Mouse (Mus musculus) spleen, postnatal 14 days (tissue): ENCODE data around the gene Slc30a1.

Experiments
- DNase-seq, 2 experiments: peaks; one replicate each; pipeline ENCODE4 v3.0.0; 2021 to 2022; ENCODE audit warnings: low spot score in 2 of 2

The Slc30a1 gene

DNA sequence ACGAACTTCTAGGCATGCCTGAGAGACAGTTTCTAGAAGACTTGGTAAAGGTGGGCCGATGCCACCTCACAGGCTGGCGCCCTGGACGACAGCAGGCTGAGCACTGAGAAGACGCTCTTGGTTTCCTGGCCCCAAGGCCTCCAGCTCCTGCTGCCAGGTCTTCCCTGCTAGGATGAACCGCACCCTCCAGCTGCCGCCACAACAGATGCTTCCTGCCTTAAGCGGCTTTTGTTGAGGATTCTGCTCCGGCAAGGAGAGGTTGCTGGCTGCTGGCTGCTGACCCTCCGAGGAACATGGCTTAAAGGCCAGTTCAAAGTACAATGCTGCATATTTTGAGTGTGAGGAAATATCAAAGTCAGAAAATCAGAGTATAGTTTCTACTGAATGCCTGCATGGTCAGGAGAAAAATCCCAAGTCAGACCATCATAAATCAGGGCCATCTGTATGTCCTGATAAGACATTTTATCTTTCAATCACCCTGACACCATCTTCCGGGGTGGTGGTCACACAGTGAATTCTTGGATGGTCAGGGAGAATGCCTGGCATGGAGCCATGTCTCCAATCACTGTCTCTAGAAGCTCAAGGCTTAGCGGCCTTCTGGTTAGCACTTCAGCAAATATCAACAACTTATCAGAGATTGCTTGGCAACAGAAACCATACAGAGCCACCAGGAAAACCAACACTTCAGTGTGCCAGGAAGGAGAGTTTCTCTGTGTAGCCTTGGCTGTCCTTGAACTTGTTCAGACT lies 9.6 kb upstream of the Slc30a1 start:
- DNase-seq: no peak

DNA sequence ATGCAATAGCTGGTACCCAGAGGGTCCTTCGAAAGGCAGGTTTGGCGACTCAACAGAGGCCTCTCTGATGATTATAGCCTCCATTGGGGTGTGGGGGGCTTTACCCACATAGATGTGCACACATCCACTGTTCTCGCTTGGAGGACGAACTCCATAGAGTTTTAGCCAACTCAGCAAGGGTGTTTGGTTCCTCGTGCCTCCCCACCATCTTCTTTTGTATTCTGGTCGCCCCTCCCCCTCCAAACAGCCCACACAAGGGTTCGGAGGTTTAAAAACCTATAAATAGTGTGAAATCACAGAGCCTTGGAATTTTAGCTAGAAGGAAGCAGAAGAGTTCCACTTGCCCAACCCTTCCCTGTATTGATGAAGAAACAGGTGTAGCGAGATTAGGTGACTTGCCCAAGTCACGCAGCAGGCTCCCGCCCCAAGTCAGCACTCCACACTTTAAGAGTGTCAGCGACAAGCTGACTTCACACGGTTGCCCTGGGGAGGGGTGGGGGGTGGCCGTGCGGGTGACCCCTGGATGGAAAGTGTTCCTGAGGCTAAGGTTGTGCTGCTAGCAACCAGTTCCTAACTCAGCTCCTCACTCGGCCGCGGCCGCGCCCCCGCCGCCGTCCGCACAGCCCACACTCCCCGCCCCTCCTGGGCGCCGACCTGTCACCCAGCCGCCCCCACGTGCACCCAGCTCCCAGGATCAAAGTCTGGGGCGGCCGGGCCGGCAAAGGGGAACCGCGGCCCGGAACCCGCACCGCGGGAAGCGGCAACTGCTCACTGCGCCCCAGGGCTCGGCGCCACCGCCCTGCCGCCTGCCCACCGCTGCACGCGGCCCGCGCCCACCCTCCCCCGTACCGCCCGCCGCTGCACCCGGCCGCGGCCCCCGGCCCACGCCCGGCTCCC lies 682 bp upstream of the Slc30a1 start:
- DNase-seq: peak in 1 of 2 experiments; percentile 53

DNA sequence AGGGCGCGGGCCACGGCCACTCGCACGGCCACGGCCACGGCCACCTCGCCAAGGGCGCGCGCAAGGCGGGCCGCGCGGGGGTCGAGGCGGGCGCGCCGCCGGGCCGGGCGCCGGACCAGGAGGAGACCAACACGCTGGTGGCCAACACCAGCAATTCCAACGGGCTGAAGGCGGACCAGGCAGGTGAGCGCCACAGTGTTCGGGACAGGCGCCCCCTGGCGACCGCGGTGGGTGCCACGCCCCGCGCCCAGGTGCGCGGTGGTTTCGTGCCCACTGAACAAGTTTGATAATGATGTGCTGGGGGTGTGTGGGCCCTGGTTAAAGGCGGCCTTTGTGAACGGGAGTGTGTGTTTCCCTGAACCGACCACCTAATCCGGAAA lies 854 bp downstream of the Slc30a1 start:
- DNase-seq: peak; percentile 84 to 87

DNA sequence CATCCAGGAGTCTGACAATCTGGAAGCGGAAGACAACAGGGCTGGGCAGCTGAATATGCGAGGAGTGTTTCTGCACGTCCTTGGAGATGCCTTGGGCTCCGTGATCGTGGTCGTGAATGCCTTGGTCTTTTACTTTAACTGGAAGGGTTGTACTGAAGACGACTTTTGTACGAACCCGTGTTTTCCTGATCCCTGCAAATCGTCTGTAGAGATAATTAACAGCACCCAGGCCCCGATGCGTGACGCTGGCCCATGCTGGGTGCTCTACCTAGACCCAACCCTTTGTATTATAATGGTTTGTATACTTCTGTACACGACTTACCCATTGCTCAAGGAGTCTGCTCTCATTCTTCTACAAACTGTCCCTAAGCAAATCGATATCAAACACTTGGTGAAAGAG lies 2.3 kb downstream of the Slc30a1 start:
- DNase-seq: no peak

DNA sequence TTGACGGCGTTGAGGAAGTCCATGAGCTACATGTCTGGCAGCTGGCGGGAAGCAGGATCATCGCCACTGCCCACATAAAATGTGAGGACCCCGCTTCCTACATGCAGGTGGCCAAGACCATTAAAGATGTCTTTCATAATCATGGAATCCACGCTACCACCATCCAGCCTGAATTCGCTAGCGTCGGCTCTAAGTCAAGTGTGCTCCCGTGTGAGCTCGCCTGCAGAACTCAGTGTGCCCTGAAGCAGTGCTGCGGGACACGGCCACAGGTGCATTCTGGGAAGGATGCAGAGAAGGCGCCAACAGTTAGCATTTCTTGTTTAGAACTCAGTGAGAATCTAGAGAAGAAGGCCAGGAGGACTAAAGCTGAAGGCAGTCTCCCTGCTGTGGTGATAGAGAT lies 2.7 kb downstream of the Slc30a1 start:
- no peak for DNase-seq

DNA sequence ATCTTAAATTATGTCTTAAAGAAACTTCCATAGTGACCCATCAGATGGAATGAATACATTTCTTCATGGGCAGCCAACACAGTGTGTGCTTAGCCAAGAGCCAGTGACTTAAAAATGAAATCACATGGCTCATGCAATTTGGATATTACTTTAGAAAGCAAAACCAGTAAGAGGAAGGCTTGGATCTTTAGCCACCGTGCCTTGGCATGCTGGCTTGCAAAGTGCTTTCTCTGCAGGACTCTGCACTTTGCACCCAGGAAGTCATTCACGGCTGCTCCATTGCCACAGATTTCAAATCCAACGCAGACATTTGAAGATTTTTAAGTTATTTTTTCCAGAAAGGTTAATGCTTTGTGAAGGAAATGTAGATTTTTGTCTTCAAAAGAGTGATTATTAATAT lies 4.1 kb downstream of the Slc30a1 start:
- no peak for DNase-seq

DNA sequence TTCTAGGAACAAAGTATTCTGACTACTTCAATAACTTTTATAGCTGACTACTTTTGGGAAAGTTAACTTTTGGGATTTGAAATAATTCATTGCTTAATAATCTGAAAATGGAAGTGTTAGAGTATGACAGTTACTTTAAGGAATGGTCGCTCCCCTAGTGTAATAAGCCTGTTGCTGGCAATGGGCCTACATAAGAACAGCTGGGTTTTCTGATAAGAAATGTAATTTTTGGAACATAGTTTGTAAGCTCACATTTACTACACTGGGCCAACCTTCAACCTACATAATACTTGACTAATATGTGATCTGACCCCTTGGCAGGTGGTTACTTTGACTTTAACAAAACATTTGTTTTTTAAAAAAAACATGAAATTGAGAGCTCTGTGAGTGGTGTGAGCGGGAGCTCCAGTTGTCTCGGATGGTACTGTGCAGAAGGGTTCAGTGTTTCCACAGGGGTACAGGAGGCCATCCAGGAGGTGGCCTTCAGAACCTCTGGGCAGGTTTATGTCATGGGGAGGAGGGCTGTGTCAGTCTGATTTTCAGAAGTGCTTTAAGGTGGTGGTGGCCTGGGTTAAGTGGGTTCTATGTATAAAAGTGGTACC lies 4.6 kb downstream of the Slc30a1 start:
- DNase-seq: peak in 1 of 2 experiments; percentile 32

DNA sequence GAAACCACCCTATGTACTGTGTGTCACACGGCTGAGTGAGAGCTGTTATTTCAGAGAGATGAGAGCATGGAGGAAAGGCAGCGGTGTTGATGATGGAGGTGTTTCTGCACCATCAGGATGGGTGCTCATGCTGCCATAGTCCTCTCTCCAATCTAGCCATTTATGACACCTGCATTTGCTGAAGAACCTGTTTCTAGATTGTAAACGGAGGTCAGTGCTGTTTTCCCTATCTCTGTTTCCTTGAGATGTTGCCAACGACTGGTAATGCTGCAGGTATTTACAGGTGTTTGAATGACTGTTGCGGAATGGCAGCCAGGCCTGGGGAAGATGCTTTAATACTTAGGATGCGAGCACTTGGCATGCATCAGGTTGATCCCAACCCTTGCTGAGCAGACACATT lies 8.1 kb downstream of the Slc30a1 start:
- no peak for DNase-seq

DNA sequence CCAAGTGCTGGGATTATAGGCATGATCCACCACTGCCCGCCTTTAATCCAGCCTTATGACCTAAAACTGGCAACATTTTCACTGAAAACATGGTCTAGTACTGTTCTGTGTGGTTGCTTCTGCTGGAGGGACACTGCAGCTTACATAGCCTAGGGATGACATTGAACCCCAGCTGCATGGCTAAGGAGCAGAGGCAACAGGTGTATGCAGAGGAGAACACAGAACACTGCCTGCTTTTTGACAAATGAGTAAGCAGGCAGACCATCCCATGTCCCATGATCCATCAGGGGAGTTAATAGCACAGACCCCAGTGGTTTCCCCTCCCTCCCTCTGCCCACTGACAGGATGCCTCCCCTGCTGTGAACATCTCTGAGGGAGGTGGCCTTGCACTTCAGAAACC lies 9.0 kb downstream of the Slc30a1 start:
- DNase-seq: no peak

DNA sequence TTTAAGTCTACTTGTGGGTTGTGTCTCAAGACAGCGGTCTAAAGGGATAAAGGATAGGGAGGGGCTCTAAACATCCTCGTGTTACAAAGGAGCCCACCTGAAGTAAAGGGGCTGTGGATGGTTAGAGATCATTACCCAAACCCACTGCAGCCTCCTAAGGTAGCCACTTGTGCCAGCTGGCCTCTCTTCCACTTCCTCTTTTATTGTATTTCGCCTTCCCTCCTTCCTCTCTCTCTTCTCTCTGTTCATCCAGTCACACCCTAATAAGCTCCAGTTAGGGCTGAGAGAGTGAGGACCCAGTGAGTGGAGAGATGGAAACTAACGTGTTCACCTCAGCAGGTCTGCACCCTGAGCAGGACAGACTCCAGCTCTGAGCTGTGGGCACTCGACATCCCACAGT lies 10.3 kb downstream of the Slc30a1 start:
- no peak for DNase-seq

DNA sequence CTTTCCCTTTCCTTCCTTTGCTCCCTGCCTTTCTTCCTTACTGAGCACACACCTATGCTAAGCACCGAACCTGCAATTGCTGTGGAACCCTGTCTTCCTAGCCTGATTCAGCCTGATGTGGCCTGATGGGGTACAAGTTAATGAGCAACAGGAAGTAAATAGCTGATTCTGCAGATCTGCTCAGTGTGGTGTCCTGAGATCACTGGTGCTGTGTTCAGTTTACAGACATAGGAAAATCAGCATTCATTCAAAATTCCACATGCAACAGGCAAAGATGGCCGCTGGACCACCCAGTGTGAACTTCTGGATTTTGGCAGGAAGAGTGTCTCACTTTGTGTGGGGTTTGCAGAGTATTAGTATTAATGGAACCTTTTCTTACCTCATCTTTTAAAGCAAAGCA lies 12.8 kb downstream of the Slc30a1 start:
- no peak for DNase-seq

DNA sequence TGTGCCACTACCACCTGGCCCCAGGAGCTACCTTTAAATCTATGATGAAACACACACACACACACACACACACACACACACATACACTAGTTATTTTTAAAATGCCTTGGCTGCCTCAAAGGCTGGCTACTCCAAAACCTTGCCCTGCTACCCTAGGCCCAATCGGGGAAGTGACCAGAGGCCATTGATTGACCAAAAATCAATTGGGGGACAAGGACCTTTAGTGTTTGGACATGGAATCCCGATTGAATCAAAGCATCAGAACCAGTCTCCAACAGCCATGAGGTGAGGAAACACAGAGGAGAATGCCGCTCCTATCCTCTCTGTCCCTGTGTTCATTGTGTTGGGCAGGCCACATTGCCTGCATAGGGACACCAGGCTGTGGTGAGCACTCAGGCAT lies 15.1 kb downstream of the Slc30a1 start:
- DNase-seq: no peak

DNA sequence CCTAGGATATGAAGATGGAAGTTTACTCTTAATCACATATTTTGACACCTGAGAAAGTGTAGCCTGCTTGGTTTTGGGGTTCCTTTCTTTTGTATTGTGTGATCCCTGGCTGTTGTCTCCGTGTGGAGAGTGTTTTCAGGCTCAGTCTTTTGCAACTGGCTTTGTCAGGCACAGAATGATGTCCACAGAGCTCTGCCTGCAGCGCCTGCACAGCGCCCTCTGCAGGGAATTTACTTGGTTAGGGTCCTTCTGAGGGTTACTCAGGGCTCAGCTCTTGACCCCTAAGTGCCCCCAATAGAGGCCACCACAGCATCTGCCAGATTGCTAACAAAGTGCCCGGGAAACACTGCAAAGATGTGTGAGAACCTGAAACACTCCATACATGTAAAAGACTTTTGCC lies 18.9 kb downstream of the Slc30a1 start:
- no peak for DNase-seq

DNA sequence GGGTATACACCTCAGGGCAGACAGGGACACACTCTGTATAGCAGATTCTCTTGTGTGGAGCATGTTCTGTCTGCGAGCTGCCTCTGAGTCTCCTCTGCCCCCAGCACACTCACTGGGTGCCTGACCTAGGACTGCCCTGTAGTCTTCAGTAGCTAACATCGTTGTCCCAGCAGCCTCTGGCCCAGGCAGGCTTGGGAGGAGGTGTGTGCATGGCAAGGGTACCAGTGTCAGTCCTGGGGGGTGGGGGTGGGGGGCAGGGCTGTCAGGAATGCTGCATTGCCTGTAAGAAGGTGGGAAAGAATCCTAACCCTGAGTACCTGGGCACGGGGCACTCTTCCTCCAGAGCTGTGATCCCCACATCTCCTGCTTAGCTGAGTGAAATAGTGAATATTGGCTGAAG lies 20.1 kb downstream of the Slc30a1 start:
- no peak for DNase-seq

DNA sequence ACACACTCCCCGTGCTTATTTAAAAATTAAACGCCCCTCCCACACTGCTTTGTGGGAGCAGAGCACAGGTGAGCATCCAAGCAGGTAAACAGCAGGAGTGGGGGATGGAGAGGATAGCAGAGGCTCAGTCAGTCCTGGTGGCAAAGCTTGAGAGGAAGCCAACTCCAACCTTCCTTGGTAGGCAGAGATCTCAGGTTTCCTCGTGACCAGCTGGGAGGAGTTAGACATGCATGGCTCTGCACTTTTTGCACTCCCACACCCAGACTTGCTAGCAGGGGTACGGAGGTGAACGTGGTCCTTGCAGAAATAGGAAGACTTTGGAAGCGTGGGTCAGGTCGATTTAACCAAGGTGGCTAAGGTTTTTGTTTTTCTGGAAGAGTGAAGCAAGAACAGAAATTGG lies 21.8 kb downstream of the Slc30a1 start:
- DNase-seq: no peak

DNA sequence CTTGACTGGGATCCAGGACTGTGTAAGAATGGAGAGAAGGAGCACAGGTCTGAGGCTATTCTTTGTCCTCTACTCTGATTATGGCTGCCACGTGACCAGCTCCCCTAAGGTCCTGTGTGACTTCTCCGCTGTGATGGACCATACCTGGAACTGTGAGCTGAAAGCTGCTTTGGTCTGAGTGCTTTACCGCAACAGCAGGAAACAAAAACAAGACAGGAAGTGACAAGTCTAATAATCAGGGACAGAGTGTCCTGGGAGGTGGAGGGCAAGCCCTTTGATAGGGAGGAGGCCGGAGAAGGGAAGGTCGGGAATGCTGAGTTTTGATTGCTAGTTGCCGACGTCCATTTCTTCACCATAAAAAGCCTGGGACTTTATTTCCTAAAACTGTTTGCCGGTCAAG lies 22.5 kb downstream of the Slc30a1 start:
- no peak for DNase-seq

DNA sequence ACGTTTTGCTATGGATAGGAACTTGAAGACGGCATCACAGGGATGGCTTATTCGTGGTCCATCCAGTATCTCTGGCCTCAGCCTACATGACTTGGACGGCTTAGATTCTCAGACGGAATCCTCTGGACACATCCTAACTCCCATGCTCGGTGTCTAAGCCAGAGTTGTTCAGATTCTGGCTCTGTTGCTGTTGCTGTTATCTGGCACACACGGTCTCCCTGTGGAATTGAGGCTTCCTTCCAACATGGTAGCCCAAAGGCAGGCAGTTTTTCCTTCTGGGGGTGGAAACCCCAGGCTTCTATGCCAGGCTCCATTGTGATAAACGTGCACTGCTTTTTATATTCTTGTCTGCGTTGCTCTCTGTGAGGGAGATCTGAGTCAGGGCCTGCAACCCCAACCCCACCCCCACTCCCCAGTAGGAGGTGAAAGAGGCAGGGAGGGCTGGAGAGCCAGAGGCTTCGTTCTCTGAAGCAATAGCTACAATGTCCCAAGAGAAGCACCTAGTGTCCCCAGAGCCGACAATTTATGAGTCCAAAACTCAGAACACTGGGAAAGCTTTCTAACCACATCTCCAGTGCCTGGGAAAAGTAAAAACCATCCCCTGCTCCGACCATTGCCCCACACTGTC lies 23.4 kb downstream of the Slc30a1 start:
- no peak for DNase-seq

DNA sequence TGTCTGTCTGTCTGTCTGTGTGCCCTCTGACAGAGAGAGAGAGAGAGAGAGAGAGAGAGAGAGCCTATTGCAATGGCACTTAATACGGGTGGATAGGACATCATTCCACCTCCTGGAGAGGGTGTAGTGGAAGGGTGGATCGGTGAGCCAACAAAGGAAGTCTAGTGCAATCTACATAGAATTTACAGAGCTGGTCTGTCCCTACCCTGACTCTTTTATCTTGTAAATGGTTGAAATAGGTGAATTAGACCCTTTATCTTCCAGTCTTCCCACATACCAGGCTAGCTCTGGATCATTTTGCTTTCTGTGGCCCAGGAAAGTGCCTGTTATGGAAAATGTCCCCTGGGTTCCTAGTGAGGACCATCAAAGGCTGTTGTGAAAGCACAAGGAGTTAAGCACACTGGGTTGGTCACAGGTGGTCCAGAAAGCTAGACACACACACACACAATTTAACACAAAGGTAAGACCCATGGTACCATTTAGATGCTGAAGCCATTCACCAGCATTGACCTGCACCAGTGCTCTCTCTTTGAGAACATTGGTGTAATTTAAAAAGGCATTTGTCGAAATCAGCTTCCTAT lies 24.0 kb downstream of the Slc30a1 start:
- no peak for DNase-seq

DNA sequence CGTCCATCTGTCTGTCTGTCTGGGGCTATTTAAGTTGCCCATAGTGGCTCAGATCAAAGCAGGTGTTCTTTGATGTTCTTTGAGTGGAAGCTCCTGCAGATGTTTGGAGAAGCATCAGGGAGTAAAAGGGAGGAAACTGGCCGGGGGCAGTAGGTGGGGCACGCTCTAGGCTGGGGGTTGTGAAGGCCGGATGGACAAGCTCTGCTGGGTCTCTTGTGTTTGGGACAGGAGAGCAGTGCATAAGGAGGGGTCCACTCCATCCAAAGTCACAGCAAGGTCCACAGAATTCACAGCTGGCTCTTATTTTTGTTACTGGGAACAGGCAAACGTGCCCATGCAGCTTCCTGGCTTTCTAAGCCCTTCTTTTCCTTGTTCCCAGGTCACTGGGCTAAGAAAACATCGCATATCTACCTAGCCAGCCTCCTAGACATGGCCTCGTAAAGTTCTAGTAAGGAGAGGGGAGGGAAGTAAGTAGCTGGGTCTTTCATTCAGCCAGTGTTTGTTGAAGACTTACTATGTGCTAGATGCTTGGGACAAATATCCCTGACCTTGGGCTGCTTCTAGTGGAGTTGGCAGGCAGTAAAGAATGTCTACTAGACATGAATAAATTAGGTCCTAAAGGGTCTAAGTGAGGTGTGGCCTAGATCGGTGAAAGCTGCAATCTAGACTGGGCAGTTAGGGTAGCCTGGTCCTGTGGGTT lies 25.9 kb downstream of the Slc30a1 start:
- DNase-seq: no peak

DNA sequence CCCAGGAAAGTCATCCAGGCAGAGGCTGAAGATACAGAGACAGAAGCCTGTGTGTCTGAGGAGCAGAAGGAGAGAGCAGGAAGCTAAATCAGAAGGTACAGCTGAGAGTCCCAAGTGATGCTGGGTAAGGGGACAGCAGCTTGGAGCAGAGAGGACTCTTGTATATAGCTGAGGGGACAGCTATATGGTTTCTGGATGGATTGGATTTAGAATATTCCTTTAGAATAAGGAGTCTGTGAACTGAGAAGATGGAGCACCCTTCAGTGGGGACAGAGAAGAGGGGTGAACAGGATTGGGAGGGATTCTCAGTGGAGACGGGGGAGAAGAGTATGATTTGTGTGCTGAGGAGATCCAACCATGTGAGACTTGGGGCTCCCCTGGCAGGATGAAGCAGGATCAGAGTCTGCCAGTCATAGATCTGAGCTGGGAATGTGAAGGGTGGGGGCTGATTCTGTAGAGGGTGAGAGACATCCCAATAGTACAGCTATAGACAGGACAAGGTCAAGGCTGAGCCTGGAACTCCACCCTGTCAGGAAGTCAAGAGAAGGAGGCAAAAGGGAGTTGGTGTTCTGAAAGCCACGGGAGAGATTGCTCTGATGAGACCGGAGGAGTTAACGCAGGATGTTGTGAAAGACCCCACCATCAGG lies 26.5 kb downstream of the Slc30a1 start:
- no peak for DNase-seq

DNA sequence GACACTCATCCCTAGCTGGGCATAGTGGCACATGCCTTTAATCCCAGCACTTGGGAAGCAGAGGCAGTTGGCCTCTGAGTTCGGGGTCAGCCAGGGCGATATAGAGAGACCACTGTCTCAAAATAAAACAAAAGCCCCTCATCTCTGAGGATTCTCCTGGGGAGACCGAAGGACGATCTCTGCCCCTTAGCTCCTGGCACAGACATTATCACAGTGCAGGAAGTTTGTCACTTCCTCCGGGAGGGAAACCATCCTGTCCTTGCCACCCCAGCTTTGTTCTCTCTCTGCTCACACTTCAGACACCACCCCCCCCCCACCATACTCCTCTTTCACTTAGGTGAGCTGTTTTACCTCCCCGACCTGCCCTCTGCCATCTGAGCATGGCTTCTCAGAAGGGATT lies 37.1 kb downstream of the Slc30a1 start:
- no peak for DNase-seq
